Mouse (Mus musculus): ENCODE data around the gene Spg7. TPM values are rescaled to one million over a fixed set of nuclear protein-coding genes. Genes with fewer than 3 reads are reported as not detected.

Spg7 gene
- polyA plus RNA-seq, 1 experiment from 2014 or later, result 47.7 TPM

Small RNA genes lying within 50 kb of the gene (microRNA-seq; reads per million reads assigned to microRNA genes)
- not detected for gene Mir7079
- not detected for gene Mir7080

Other genes starting within 250 kb of the Spg7 start
- 8.3 and 9.0 TPM in 2 replicates for gene Cdh15, start 215.0 kb upstream of the Spg7 start, polyA plus RNA-seq (2014; fragmentation: Nextera tagmentation; extraction: Ambion mirVana)
- 83.2 and 88.3 TPM in 2 replicates for gene Ankrd11, start 20.7 kb upstream of the Spg7 start, polyA plus RNA-seq (2014; fragmentation: Nextera tagmentation; extraction: Ambion mirVana)
- 1,194 and 1,271 TPM in 2 replicates for gene Rpl13, start 39.4 kb downstream of the Spg7 start, polyA plus RNA-seq (2014; fragmentation: Nextera tagmentation; extraction: Ambion mirVana)
- gene Cpne7, start 54.4 kb downstream of the Spg7 start, polyA plus RNA-seq (2014; fragmentation: Nextera tagmentation; extraction: Ambion mirVana), result 0.40 TPM in 1 of 2 replicates, not detected in the other
- gene Sult5a1, start 95.4 kb downstream of the Spg7 start, polyA plus RNA-seq (2014; fragmentation: Nextera tagmentation; extraction: Ambion mirVana), result 2.3 and 5.6 TPM in 2 replicates
- gene Dpep1, start 123.3 kb downstream of the Spg7 start, polyA plus RNA-seq (2014; fragmentation: Nextera tagmentation; extraction: Ambion mirVana), result 0.66 and 1.3 TPM in 2 replicates
- 104 and 110 TPM in 2 replicates for gene Chmp1a, start 149.8 kb downstream of the Spg7 start, polyA plus RNA-seq (2014; fragmentation: Nextera tagmentation; extraction: Ambion mirVana)
- gene Spata33, start 149.9 kb downstream of the Spg7 start, polyA plus RNA-seq (2014; fragmentation: Nextera tagmentation; extraction: Ambion mirVana), result 6.0 and 9.5 TPM in 2 replicates
- gene Cdk10, start 161.9 kb downstream of the Spg7 start, polyA plus RNA-seq (2014; fragmentation: Nextera tagmentation; extraction: Ambion mirVana), result 35.5 and 35.7 TPM in 2 replicates
- gene Spata2l, start 173.3 kb downstream of the Spg7 start, polyA plus RNA-seq (2014; fragmentation: Nextera tagmentation; extraction: Ambion mirVana), result 2.7 and 3.1 TPM in 2 replicates
- 25.1 and 26.0 TPM in 2 replicates for gene Zfp276, start 191.3 kb downstream of the Spg7 start, polyA plus RNA-seq (2014; fragmentation: Nextera tagmentation; extraction: Ambion mirVana)
- 26.4 and 29.7 TPM in 2 replicates for gene Vps9d1, start 191.4 kb downstream of the Spg7 start, polyA plus RNA-seq (2014; fragmentation: Nextera tagmentation; extraction: Ambion mirVana)